Mouse (Mus musculus) myocyte (in vitro differentiated cells): Measurements from ENCODE around the gene Spock1. TPM values are rescaled to one million over a fixed set of nuclear protein-coding genes. Genes with fewer than 3 reads are reported as not detected.

ENCODE experiments used
- H3K27me3 ChIP-seq: one replicate; pipeline ENCODE4 v1.6.1; 2011; ENCODE audit not compliant: control insufficient read depth, insufficient read depth, insufficient read length
- H3K36me3 ChIP-seq: one replicate; pipeline ENCODE4 v1.6.1; 2011; ENCODE audit not compliant: control insufficient read depth, insufficient read depth
- H3K4me2 ChIP-seq: one replicate; pipeline ENCODE4 v1.6.1; 2011; ENCODE audit warnings: low read depth, control low read depth
- H3K4me3 ChIP-seq: one replicate; pipeline ENCODE4 v1.5.1; 2011; ENCODE audit warnings: mild to moderate bottlenecking, control low read depth, moderate library complexity
- H3K79me2 ChIP-seq: one replicate; pipeline ENCODE4 v1.6.1; 2011; ENCODE audit not compliant: control insufficient read depth, insufficient read depth
- H3ac ChIP-seq: one replicate; pipeline ENCODE4 v1.6.1; 2011; ENCODE audit not compliant: control insufficient read depth, insufficient read length
- CEBPB ChIP-seq: IDR thresholded peaks from 2 replicates; pipeline ENCODE4 v1.6.1; 2011; ENCODE audit warnings: mild to moderate bottlenecking, moderate library complexity; ENCODE audit not compliant: poor library complexity, insufficient read depth, severe bottlenecking
- E2F4 ChIP-seq: IDR thresholded peaks from one replicate; pipeline ENCODE4 v1.6.1; 2011; ENCODE audit warnings: mild to moderate bottlenecking, control low read depth, moderate library complexity; ENCODE audit not compliant: insufficient read depth
- MAX ChIP-seq: IDR thresholded peaks from one replicate; pipeline ENCODE4 v1.6.1; 2011; ENCODE audit warnings: low read depth, mild to moderate bottlenecking, control low read depth
- MYOD1 ChIP-seq, 3 experiments: IDR thresholded peaks; one replicate each; pipeline ENCODE4 v1.6.1; 2011; ENCODE audit warnings: control low read depth in 2 of 3, low read depth in 2 of 3, mild to moderate bottlenecking in 2 of 3, moderate library complexity in 1 of 3; ENCODE audit not compliant: insufficient read length in 2 of 3, control insufficient read depth in 1 of 3
- MYOG ChIP-seq, 3 experiments: IDR thresholded peaks; one replicate each; pipeline ENCODE4 v1.6.1; 2011; ENCODE audit warnings: control low read depth in 2 of 3, low read depth in 2 of 3, mild to moderate bottlenecking in 2 of 3; ENCODE audit not compliant: insufficient read length in 2 of 3, control insufficient read depth in 1 of 3, insufficient read depth in 1 of 3
- POLR2A ChIP-seq: IDR thresholded peaks from one replicate; pipeline ENCODE4 v1.6.1; 2011; ENCODE audit warnings: low read depth, mild to moderate bottlenecking, control low read depth, moderate library complexity; ENCODE audit not compliant: insufficient read length
- POLR2AphosphoS2 ChIP-seq: IDR thresholded peaks from one replicate; pipeline ENCODE4 v1.6.1; 2011; ENCODE audit warnings: low read depth, control low read depth; ENCODE audit not compliant: insufficient read length
- REST ChIP-seq: IDR thresholded peaks from one replicate; pipeline ENCODE4 v1.6.1; 2011; ENCODE audit warnings: mild to moderate bottlenecking, control low read depth, moderate library complexity; ENCODE audit not compliant: insufficient read depth, insufficient read length
- SRF ChIP-seq: IDR thresholded peaks from one replicate; pipeline ENCODE4 v1.6.1; 2011; ENCODE audit warnings: low read depth; ENCODE audit not compliant: control insufficient read depth, insufficient read length
- TCF12 ChIP-seq: IDR thresholded peaks from one replicate; pipeline ENCODE4 v1.6.1; 2011; ENCODE audit warnings: mild to moderate bottlenecking, control low read depth; ENCODE audit not compliant: poor library complexity, insufficient read depth, severe bottlenecking
- TCF3 ChIP-seq: IDR thresholded peaks from one replicate; pipeline ENCODE4 v1.6.1; 2011; ENCODE audit warnings: low read depth, control low read depth; ENCODE audit not compliant: insufficient read length
- USF1 ChIP-seq: IDR thresholded peaks from one replicate; pipeline ENCODE4 v1.6.1; 2011; ENCODE audit warnings: low read depth, mild to moderate bottlenecking, control low read depth, moderate library complexity
- polyA plus RNA-seq: library from polyadenylated mRNA; unstranded; fragments of >200 nt; fragmentation: generic; extraction: Trizol; gene quantifications from one replicate; pipeline ENCODE4 v1.2.1, GENCODE M21; 2012; ENCODE audit warnings: missing spikeins

Spock1 gene
- polyA plus RNA-seq, 1 experiment, result 0.19 TPM

DNA sequence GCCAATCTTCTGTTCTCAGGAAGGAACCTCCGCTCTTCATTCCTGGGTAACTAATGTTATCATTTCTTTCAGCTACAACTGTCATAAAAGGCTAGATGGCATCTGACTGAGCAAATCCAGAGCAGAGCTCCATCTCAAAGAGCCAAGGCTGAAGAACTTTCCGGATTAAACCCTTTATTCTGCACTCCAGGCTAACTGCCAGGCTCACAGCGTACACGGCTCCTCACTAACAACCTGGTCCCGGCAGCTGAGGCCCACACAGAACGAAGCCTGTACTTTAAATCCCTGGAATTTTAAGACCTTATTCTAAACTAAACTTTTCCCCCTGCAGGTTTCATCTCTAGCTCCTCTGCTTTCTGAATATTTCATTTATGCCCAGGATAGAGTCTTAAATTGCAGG lies 166.9 kb downstream of the Spock1 start:
- no peak overlapping the region for H3ac ChIP-seq
- no peaks in the 10 kb centered on the region for H3K36me3 ChIP-seq
- H3K4me2 ChIP-seq, result no peak overlapping the region
- no peaks in the 10 kb centered on the region for H3K27me3 ChIP-seq
- H3K79me2 ChIP-seq, result no peaks in the 10 kb centered on the region
- no peak overlapping the region for H3K4me3 ChIP-seq
- TF ChIP-seq CEBPB (no peak), MYOG (IDR thresholded peaks at IDR 0.05; ENCODE audit: control insufficient read depth in 1 of 3, insufficient read depth in 1 of 3, insufficient read length in 2 of 3, low read depth in 2 of 3) (no peak)

DNA sequence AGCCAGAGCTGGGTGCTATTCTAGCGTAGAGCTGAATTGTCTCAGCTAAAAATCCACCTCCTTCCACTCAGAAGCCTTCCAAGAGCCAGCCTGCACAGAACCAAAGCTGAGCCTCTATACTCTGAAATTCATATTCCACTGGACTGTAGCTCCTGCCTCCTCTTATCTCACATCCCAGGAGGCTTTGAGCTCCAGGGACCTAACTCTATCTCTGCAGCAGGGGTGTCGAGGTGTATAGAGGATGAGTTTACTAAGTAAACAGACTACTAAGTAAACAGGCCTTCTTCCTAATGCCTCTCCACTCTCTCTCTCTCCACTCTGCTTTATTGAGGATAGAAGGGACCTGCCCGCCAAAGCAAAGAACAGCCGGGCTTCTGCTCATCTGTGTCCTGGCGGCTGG lies 167.7 kb downstream of the Spock1 start:
- no peaks in the 10 kb centered on the region for H3K27me3 ChIP-seq
- H3ac ChIP-seq, result no peak overlapping the region
- no peak for TF ChIP-seq SRF
- TF ChIP-seq CEBPB, result no peak
- H3K4me3 ChIP-seq, result no peak overlapping the region
- H3K36me3 ChIP-seq, result no peaks in the 10 kb centered on the region
- no peaks in the 10 kb centered on the region for H3K79me2 ChIP-seq
- no peak overlapping the region for H3K4me2 ChIP-seq

DNA sequence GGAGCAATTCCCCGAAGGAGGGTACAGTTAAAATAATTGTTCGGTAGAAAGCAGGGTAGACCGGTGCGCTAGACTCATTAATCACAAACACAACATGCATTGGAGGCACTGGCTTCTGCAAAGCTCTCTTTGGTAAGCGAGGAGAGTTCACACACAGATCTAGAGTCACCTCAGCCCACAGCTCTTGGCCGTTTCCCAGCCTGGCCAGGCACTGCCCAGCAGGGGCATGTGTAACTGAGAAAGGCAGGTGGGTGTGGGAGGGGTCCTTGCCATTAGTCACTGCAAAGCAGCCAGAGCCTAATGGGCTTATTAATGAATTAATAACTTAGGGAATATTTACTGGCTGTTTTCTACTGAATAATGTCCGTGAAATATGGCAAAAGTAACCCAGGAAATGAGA lies 172.1 kb downstream of the Spock1 start:
- TF ChIP-seq E2F4 (no peak), MYOG (IDR thresholded peaks at IDR 0.05; ENCODE audit: control insufficient read depth in 1 of 3, insufficient read depth in 1 of 3, insufficient read length in 2 of 3, low read depth in 2 of 3) (no peak), POLR2AphosphoS2 (no peak), MAX (no peak), MYOD1 (IDR thresholded peaks at IDR 0.05; ENCODE audit: control insufficient read depth in 1 of 3, insufficient read length in 2 of 3, low read depth in 2 of 3) (no peak), USF1 (no peak), TCF3 (no peak), TCF12 (no peak)
- Histone ChIP-seq H3K4me2 (no peak overlapping the region), H3K27me3 (no peaks in the 10 kb centered on the region), H3ac (no peak overlapping the region), H3K79me2 (no peaks in the 10 kb centered on the region), H3K36me3 (no peaks in the 10 kb centered on the region), H3K4me3 (no peak overlapping the region)

DNA sequence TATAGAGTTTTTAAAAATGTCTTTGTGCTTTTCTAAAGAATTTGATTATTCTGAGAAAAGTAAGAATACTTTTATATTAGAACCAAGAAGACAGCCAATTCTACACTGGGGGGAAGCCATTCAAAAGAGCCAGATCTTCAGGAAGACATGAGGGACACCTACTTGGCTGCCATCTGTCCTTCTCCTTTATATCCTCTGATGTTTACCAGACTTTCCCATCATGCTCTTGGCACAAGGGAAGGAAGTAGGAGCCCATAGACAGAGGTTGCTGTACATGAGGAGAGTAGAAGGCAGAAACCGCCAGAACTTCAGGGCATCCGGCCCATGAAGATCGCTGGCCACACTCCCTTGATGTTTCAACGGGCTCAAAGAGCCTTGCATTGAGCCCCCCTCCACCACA lies 173.6 kb downstream of the Spock1 start:
- TF ChIP-seq TCF3, result no peak
- no peak for TF ChIP-seq MYOG (IDR thresholded peaks at IDR 0.05; ENCODE audit: control insufficient read depth in 1 of 3, insufficient read depth in 1 of 3, insufficient read length in 2 of 3, low read depth in 2 of 3)
- TF ChIP-seq USF1, result no peak
- TF ChIP-seq POLR2A, result no peak
- no peak for TF ChIP-seq REST
- TF ChIP-seq TCF12, result no peak
- TF ChIP-seq POLR2AphosphoS2, result no peak
- TF ChIP-seq CEBPB, result no peak
- TF ChIP-seq SRF, result no peak
- TF ChIP-seq E2F4, result no peak
- TF ChIP-seq MAX, result no peak
- no peak for TF ChIP-seq MYOD1 (IDR thresholded peaks at IDR 0.05; ENCODE audit: control insufficient read depth in 1 of 3, insufficient read length in 2 of 3, low read depth in 2 of 3)
- no peak overlapping the region for H3K4me2 ChIP-seq
- no peaks in the 10 kb centered on the region for H3K27me3 ChIP-seq
- H3K4me3 ChIP-seq, result no peak overlapping the region
- H3K36me3 ChIP-seq, result no peaks in the 10 kb centered on the region
- H3K79me2 ChIP-seq, result no peaks in the 10 kb centered on the region
- no peak overlapping the region for H3ac ChIP-seq

DNA sequence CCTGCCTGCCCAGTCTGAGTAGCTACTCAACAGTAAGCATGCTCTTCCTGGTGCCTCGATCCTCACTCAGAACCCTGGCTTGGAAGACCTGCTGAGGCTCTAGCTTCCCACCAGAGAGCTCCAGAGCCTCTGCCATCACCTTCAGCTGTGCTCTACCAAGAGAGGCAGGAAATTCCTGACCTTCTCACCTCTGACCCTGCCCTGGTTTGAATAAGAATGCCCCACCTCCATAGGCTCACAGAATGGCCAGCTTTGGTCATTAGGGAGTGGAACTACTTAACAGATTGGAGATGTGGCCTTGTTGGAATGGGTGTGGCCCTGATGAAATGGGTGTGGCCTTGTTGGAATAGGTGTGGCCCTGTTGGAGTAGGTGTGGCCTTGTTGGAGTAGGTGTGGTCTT lies 174.6 kb downstream of the Spock1 start:
- H3K4me2 ChIP-seq, result no peak overlapping the region

DNA sequence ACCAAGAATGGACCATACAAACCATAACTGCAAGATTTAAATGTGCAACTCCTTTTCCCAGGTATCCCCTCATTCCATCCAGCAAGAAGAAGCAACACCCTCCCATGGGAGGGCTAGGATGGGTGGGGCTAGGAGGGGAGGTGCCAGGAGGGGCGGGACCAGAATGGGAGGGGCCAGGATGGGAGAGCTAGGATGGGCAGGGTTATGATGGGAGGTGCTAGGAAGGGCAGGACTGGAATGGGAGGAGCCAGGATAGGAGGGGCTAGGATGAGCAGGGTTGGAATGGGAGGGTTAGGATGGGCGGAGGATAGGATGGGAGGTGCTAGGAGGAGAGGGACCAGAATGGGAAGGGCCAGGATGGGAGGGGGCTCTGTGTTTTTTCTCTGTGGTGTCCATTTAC lies 175.9 kb downstream of the Spock1 start:
- H3K4me2 ChIP-seq, result no peak overlapping the region
- H3ac ChIP-seq, result no peak overlapping the region
- no peak for TF ChIP-seq MYOD1 (IDR thresholded peaks at IDR 0.05; ENCODE audit: control insufficient read depth in 1 of 3, insufficient read length in 2 of 3, low read depth in 2 of 3)
- TF ChIP-seq CEBPB, result no peak
- TF ChIP-seq TCF3, result no peak
- no peak for TF ChIP-seq MYOG (IDR thresholded peaks at IDR 0.05; ENCODE audit: control insufficient read depth in 1 of 3, insufficient read depth in 1 of 3, insufficient read length in 2 of 3, low read depth in 2 of 3)
- no peak for TF ChIP-seq USF1
- no peak for TF ChIP-seq POLR2AphosphoS2
- H3K4me3 ChIP-seq, result no peak overlapping the region
- H3K27me3 ChIP-seq, result no peaks in the 10 kb centered on the region
- H3K79me2 ChIP-seq, result no peaks in the 10 kb centered on the region
- no peaks in the 10 kb centered on the region for H3K36me3 ChIP-seq

More for the DNA sequence above, 174.6 kb downstream of the Spock1 start:
- Histone ChIP-seq H3K79me2 (no peaks in the 10 kb centered on the region), H3K36me3 (no peaks in the 10 kb centered on the region), H3K4me3 (no peak overlapping the region), H3ac (no peak overlapping the region), H3K27me3 (no peaks in the 10 kb centered on the region)
- TF ChIP-seq MYOD1 (IDR thresholded peaks at IDR 0.05; ENCODE audit: control insufficient read depth in 1 of 3, insufficient read length in 2 of 3, low read depth in 2 of 3) (no peak), CEBPB (no peak), USF1 (no peak), POLR2A (no peak), SRF (no peak), POLR2AphosphoS2 (no peak), TCF12 (no peak)
